Mouse (Mus musculus): ENCODE results near the gene Asic1. TPM values are rescaled to one million over a fixed set of nuclear protein-coding genes. Genes with fewer than 3 reads are reported as not detected.

The Asic1 gene
- polyA plus RNA-seq, 1 experiment from 2014 or later, result 48.6 TPM

GRCm38 (mm10) chr15:99651163-99651872 lies 18.9 kb upstream of the Asic1 start, which contains the start of gene Racgap1:
Racgap1 (minus strand) TSS chr15:99651656.
- Histone ChIP-seq H3K27me3 (peaks cover 29% of the 10 kb centered on the region), H3K36me3 (no peaks in the 10 kb centered on the region), H3K9me3 (replicated peaks) (no peaks in the 10 kb centered on the region), H3K9ac (peak within 1 kb of the TSS; percentile 83), H3K27ac (0 out of 2 replicates have a peak within 1 kb of the TSS, but pooled peaks have one; percentile 55), H3K4me1 (peaks cover 64% of the 10 kb centered on the region), H3K4me3 (peak within 1 kb of the TSS; percentile 85), H3K4me2 (replicated peaks) (peak within 1 kb of the TSS; percentile 76)
- under 1% methylated on average over 44 of the region's 68 CpGs for WGBS
- ATAC-seq (ENCODE audit: low FRiP score), result peak; percentile 87

- Histone ChIP-seq H3K27ac (no peak overlapping the region), H3K9me3 (replicated peaks) (no peaks in the 10 kb centered on the region), H3K4me1 (peaks cover 59% of the 10 kb centered on the region), H3K4me3 (peak overlapping the region; percentile 85), H3K27me3 (peaks cover 29% of the 10 kb centered on the region), H3K4me2 (replicated peaks) (peak overlapping the region; percentile 76), H3K9ac (0 out of 2 replicates have a peak overlapping the region, but pooled peaks have one; percentile 0), H3K36me3 (no peaks in the 10 kb centered on the region)
- no peak for ATAC-seq (ENCODE audit: low FRiP score)
- WGBS, result 81% methylated on average over 10 of the region's 10 CpGs
These were observed 17.9 kb upstream of the Asic1 start for GRCm38 (mm10) chr15:99651984-99652872.

GRCm38 (mm10) chr15:99653291-99653690 lies 16.9 kb upstream of the Asic1 start:
- WGBS, result 11% methylated on average over 8 of the region's 8 CpGs
- Histone ChIP-seq H3K4me1 (peaks cover 49% of the 10 kb centered on the region), H3K9me3 (replicated peaks) (no peaks in the 10 kb centered on the region), H3K27me3 (peaks cover 29% of the 10 kb centered on the region), H3K9ac (0 out of 2 replicates have a peak overlapping the region, but pooled peaks have one; percentile 37), H3K27ac (no peak overlapping the region), H3K36me3 (no peaks in the 10 kb centered on the region), H3K4me2 (replicated peaks) (peak overlapping the region; percentile 50), H3K4me3 (peak overlapping the region; percentile 21)
- no peak for ATAC-seq (ENCODE audit: low FRiP score)

- Histone ChIP-seq H3K27ac (no peak overlapping the region), H3K4me1 (peaks cover 45% of the 10 kb centered on the region), H3K4me2 (replicated peaks) (peak overlapping the region; percentile 50), H3K36me3 (no peaks in the 10 kb centered on the region), H3K9me3 (replicated peaks) (no peaks in the 10 kb centered on the region), H3K9ac (peak overlapping the region; percentile 37), H3K27me3 (peaks cover 29% of the 10 kb centered on the region), H3K4me3 (peak overlapping the region; percentile 21)
- no peak for ATAC-seq (ENCODE audit: low FRiP score)
- WGBS, result 2% methylated on average over 21 of the region's 21 CpGs
These were observed 16.3 kb upstream of the Asic1 start for GRCm38 (mm10) chr15:99653876-99654275.

- Histone ChIP-seq H3K9ac (no peak overlapping the region), H3K4me3 (no peak overlapping the region), H3K27ac (peak overlapping the region; percentile 71), H3K4me2 (replicated peaks) (peak overlapping the region; percentile 19), H3K9me3 (replicated peaks) (no peaks in the 10 kb centered on the region), H3K36me3 (no peaks in the 10 kb centered on the region), H3K27me3 (peaks cover 29% of the 10 kb centered on the region), H3K4me1 (peaks cover 26% of the 10 kb centered on the region)
- 39% methylated on average over 9 of the region's 9 CpGs for WGBS
- no peak for ATAC-seq (ENCODE audit: low FRiP score)
These were observed 14.2 kb upstream of the Asic1 start for GRCm38 (mm10) chr15:99655956-99656355.

- WGBS, result 59% methylated on average over 2 of the region's 2 CpGs
- Histone ChIP-seq H3K9ac (no peak overlapping the region), H3K9me3 (replicated peaks) (no peaks in the 10 kb centered on the region), H3K27ac (peak overlapping the region; percentile 12; the same call in 1 of the 2 replicates), H3K4me2 (replicated peaks) (no peak overlapping the region), H3K36me3 (no peaks in the 10 kb centered on the region), H3K27me3 (peaks cover 24% of the 10 kb centered on the region), H3K4me3 (no peak overlapping the region), H3K4me1 (peaks cover 25% of the 10 kb centered on the region)
- ATAC-seq (ENCODE audit: low FRiP score), result no peak
These were observed 11.7 kb upstream of the Asic1 start for GRCm38 (mm10) chr15:99658437-99658836.

- 96% methylated on average over 15 of the region's 15 CpGs for WGBS
- no peak overlapping the region for H3K4me3 ChIP-seq
- H3K27me3 ChIP-seq, result peaks cover 7% of the 10 kb centered on the region
- H3K9me3 ChIP-seq (replicated peaks), result no peaks in the 10 kb centered on the region
- H3K4me2 ChIP-seq (replicated peaks), result no peak overlapping the region
- H3K4me1 ChIP-seq, result peaks cover 35% of the 10 kb centered on the region
- no peaks in the 10 kb centered on the region for H3K36me3 ChIP-seq
- no peak overlapping the region for H3K9ac ChIP-seq
- no peak for ATAC-seq (ENCODE audit: low FRiP score)
- H3K27ac ChIP-seq, result no peak overlapping the region
These were observed 8.9 kb upstream of the Asic1 start for GRCm38 (mm10) chr15:99661121-99661830.

GRCm38 (mm10) chr15:99662371-99662770 lies 7.8 kb upstream of the Asic1 start:
- Histone ChIP-seq H3K27ac (peak overlapping the region; percentile 64), H3K9me3 (replicated peaks) (no peaks in the 10 kb centered on the region; the same call in 1 of the 2 replicates), H3K27me3 (peaks cover 11% of the 10 kb centered on the region), H3K4me3 (no peak overlapping the region), H3K4me2 (replicated peaks) (no peak overlapping the region), H3K36me3 (no peaks in the 10 kb centered on the region), H3K9ac (peak overlapping the region; percentile 27; the same call in 1 of the 2 replicates), H3K4me1 (peaks cover 38% of the 10 kb centered on the region)
- no peak for ATAC-seq (ENCODE audit: low FRiP score)
- WGBS, result 59% methylated on average over 7 of the region's 7 CpGs

- Histone ChIP-seq H3K27me3 (peaks cover 11% of the 10 kb centered on the region), H3K36me3 (no peaks in the 10 kb centered on the region), H3K4me3 (peak overlapping the region; percentile 40), H3K9me3 (replicated peaks) (no peaks in the 10 kb centered on the region; the same call in 1 of the 2 replicates), H3K27ac (peak overlapping the region; percentile 87), H3K4me1 (peaks cover 44% of the 10 kb centered on the region), H3K9ac (peak overlapping the region; percentile 49), H3K4me2 (replicated peaks) (peak overlapping the region; percentile 78)
- WGBS, result 5% methylated on average over 17 of the region's 17 CpGs
- ATAC-seq (ENCODE audit: low FRiP score), result no peak; the same call in 1 of the 2 replicates
These were observed 6.1 kb upstream of the Asic1 start for GRCm38 (mm10) chr15:99663964-99664599.

- Histone ChIP-seq H3K9ac (peak overlapping the region; percentile 49), H3K9me3 (replicated peaks) (no peaks in the 10 kb centered on the region; the same call in 1 of the 2 replicates), H3K27ac (peak overlapping the region; percentile 87), H3K36me3 (no peaks in the 10 kb centered on the region), H3K4me2 (replicated peaks) (peak overlapping the region; percentile 78), H3K27me3 (peaks cover 11% of the 10 kb centered on the region), H3K4me1 (peaks cover 50% of the 10 kb centered on the region), H3K4me3 (peak overlapping the region; percentile 40)
- peak; percentile 84 for ATAC-seq (ENCODE audit: low FRiP score)
- WGBS, result 1% methylated on average over 46 of the region's 52 CpGs
These were observed 5.3 kb upstream of the Asic1 start for GRCm38 (mm10) chr15:99664600-99665451.

Data from hindbrain, embryonic 12.5 days (tissue).